Mouse (Mus musculus) hindbrain, embryonic 16.5 days (tissue): ENCODE data around the gene Chga. TPM values are rescaled to one million over a fixed set of nuclear protein-coding genes. Genes with fewer than 3 reads are reported as not detected.

Source experiments
- ATAC-seq: fragments of 200-750 bp; cut with Nextera tagmentation; 2 replicates; pipeline ENCODE4 v1.8.0; 2017; ENCODE audit warnings: moderate TSS enrichment, moderate library complexity
- H3K27ac ChIP-seq: fragments of 300-500 bp; sonication (generic); 2 replicates; pipeline ENCODE4 v1.5.1; 2014; ENCODE audit warnings: low read depth, mild to moderate bottlenecking, control low read depth, low read length, moderate library complexity
- H3K27me3 ChIP-seq: fragments of 300-500 bp; sonication (generic); replicated peaks from 2 replicates; pipeline ENCODE4 v1.6.1; 2014; ENCODE audit warnings: low read length; ENCODE audit not compliant: control insufficient read depth, insufficient read depth
- H3K36me3 ChIP-seq: fragments of 300-500 bp; sonication (generic); 2 replicates; pipeline ENCODE4 v1.6.1; 2014; ENCODE audit warnings: mild to moderate bottlenecking, low read length, moderate library complexity, mixed read lengths; ENCODE audit not compliant: control insufficient read depth, insufficient read depth
- H3K4me1 ChIP-seq: fragments of 300-500 bp; sonication (generic); 2 replicates; pipeline ENCODE4 v1.6.1; 2014; ENCODE audit warnings: low read depth, low read length; ENCODE audit not compliant: control insufficient read depth, insufficient read depth
- H3K4me2 ChIP-seq: fragments of 300-500 bp; sonication (generic); 2 replicates; pipeline ENCODE4 v1.6.1; 2014; ENCODE audit warnings: mild to moderate bottlenecking, low read length, control low read depth, moderate library complexity
- H3K4me3 ChIP-seq: fragments of 300-500 bp; sonication (generic); 2 replicates; pipeline ENCODE4 v1.5.1; 2014; ENCODE audit warnings: mild to moderate bottlenecking, low read length, control low read depth, moderate library complexity
- H3K9ac ChIP-seq: fragments of 300-500 bp; sonication (generic); 2 replicates; pipeline ENCODE4 v1.6.1; 2014; ENCODE audit warnings: low read depth, mild to moderate bottlenecking, control low read depth, low read length, moderate library complexity
- H3K9me3 ChIP-seq: fragments of 300-500 bp; sonication (generic); 2 replicates; pipeline ENCODE4 v1.6.1; 2014; ENCODE audit warnings: mild to moderate bottlenecking, low read length, moderate library complexity; ENCODE audit not compliant: control insufficient read depth
- WGBS: fragments of 180-500 bp; shearing (Covaris S2); extraction: QIAGEN DNeasy Blood & Tissue Kit; methylation state at CpG from one replicate; pipeline ENCODE4 v1.1.7; 2014; 5-methylcytosine and 5-hydroxymethylcytosine counted together
- polyA plus RNA-seq: library from polyadenylated mRNA; unstranded; fragments of >200 nt; fragmentation: Nextera tagmentation; extraction: Ambion mirVana; gene quantifications from 2 replicates; pipeline ENCODE4 v1.2.1, GENCODE M21; 2015

Chga gene
- polyA plus RNA-seq, 1 experiment from 2014 or later: 224 TPM

- H3K9me3 ChIP-seq: no peaks in the 10 kb centered on the region
- H3K4me1 ChIP-seq: no peaks in the 10 kb centered on the region
- 80% methylated on average over 3 of the region's 3 CpGs for WGBS
- no peak overlapping the region for H3K4me2 ChIP-seq
- peaks cover 4% of the 10 kb centered on the region; the same call in 1 of the 2 replicates for H3K36me3 ChIP-seq
- no peaks in the 10 kb centered on the region for H3K27me3 ChIP-seq
- ATAC-seq: peak; percentile 43; the same call in 1 of the 2 replicates
- H3K9ac ChIP-seq: no peak overlapping the region
- H3K27ac ChIP-seq: no peak overlapping the region
- no peak overlapping the region for H3K4me3 ChIP-seq
These were observed 30.6 kb downstream of the Chga start for GRCm38 (mm10) chr12:102585390-102585789.

- H3K4me3 ChIP-seq: no peak overlapping the region
- no peak overlapping the region for H3K9ac ChIP-seq
- no peak overlapping the region for H3K27ac ChIP-seq
- 73% methylated on average over 9 of the region's 9 CpGs for WGBS
- H3K4me1 ChIP-seq: no peaks in the 10 kb centered on the region
- no peaks in the 10 kb centered on the region for H3K27me3 ChIP-seq
- H3K36me3 ChIP-seq: peaks cover 4% of the 10 kb centered on the region; the same call in 1 of the 2 replicates
- no peaks in the 10 kb centered on the region for H3K9me3 ChIP-seq
- no peak overlapping the region for H3K4me2 ChIP-seq
- no peak for ATAC-seq
These were observed 31.6 kb downstream of the Chga start for GRCm38 (mm10) chr12:102586286-102586881.

GRCm38 (mm10) chr12:102587106-102587505 is 32.3 kb downstream of the Chga start:
- H3K36me3 ChIP-seq: peaks cover 4% of the 10 kb centered on the region; the same call in 1 of the 2 replicates
- no peak overlapping the region for H3K27ac ChIP-seq
- H3K4me2 ChIP-seq: no peak overlapping the region
- ATAC-seq: no peak
- no peak overlapping the region for H3K4me3 ChIP-seq
- no peaks in the 10 kb centered on the region for H3K27me3 ChIP-seq
- no peaks in the 10 kb centered on the region for H3K4me1 ChIP-seq
- WGBS: 91% methylated on average over 8 of the region's 8 CpGs
- H3K9me3 ChIP-seq: no peaks in the 10 kb centered on the region
- no peak overlapping the region for H3K9ac ChIP-seq

- Histone ChIP-seq H3K27ac (no peak overlapping the region), H3K9ac (no peak overlapping the region), H3K36me3 (no peaks in the 10 kb centered on the region), H3K27me3 (no peaks in the 10 kb centered on the region), H3K9me3 (no peaks in the 10 kb centered on the region), H3K4me1 (peaks cover 6% of the 10 kb centered on the region), H3K4me2 (no peak overlapping the region), H3K4me3 (no peak overlapping the region)
- WGBS: 89% methylated on average over 17 of the region's 17 CpGs
- no peak for ATAC-seq
These were observed 36.1 kb downstream of the Chga start for GRCm38 (mm10) chr12:102590711-102591360.

- H3K36me3 ChIP-seq: no peaks in the 10 kb centered on the region
- peaks cover 6% of the 10 kb centered on the region for H3K4me1 ChIP-seq
- ATAC-seq: peak; percentile 67
- H3K9ac ChIP-seq: no peak overlapping the region
- no peak overlapping the region for H3K4me2 ChIP-seq
- no peaks in the 10 kb centered on the region for H3K9me3 ChIP-seq
- H3K27me3 ChIP-seq: no peaks in the 10 kb centered on the region
- peak overlapping the region; percentile 6; the same call in 1 of the 2 replicates for H3K27ac ChIP-seq
- 49% methylated on average over 9 of the region's 9 CpGs for WGBS
- H3K4me3 ChIP-seq: no peak overlapping the region
These were observed 38.9 kb downstream of the Chga start for GRCm38 (mm10) chr12:102593699-102594098.

- WGBS: 77% methylated on average over 9 of the region's 9 CpGs
- Histone ChIP-seq H3K4me3 (no peak overlapping the region), H3K9me3 (no peaks in the 10 kb centered on the region), H3K36me3 (no peaks in the 10 kb centered on the region), H3K27ac (no peak overlapping the region), H3K27me3 (no peaks in the 10 kb centered on the region), H3K9ac (no peak overlapping the region), H3K4me2 (no peak overlapping the region), H3K4me1 (peaks cover 8% of the 10 kb centered on the region)
- no peak for ATAC-seq
These were observed 39.9 kb downstream of the Chga start for GRCm38 (mm10) chr12:102594627-102595026.

GRCm38 (mm10) chr12:102596410-102596809 is 41.6 kb downstream of the Chga start:
- H3K27me3 ChIP-seq: no peaks in the 10 kb centered on the region
- H3K9ac ChIP-seq: no peak overlapping the region
- H3K4me2 ChIP-seq: no peak overlapping the region
- no peak overlapping the region for H3K4me3 ChIP-seq
- no peak for ATAC-seq
- no peaks in the 10 kb centered on the region for H3K36me3 ChIP-seq
- no peak overlapping the region for H3K27ac ChIP-seq
- no peaks in the 10 kb centered on the region for H3K9me3 ChIP-seq
- peaks cover 13% of the 10 kb centered on the region for H3K4me1 ChIP-seq
- WGBS: 76% methylated on average over 7 of the region's 7 CpGs

GRCm38 (mm10) chr12:102597466-102597865 is 42.7 kb downstream of the Chga start:
- Histone ChIP-seq H3K9me3 (no peaks in the 10 kb centered on the region), H3K4me1 (peaks cover 20% of the 10 kb centered on the region), H3K36me3 (no peaks in the 10 kb centered on the region), H3K9ac (no peak overlapping the region), H3K4me3 (no peak overlapping the region), H3K4me2 (no peak overlapping the region), H3K27ac (no peak overlapping the region), H3K27me3 (no peaks in the 10 kb centered on the region)
- WGBS: 59% methylated on average over 4 of the region's 4 CpGs
- ATAC-seq: no peak

- WGBS: 98% methylated on average over 3 of the region's 3 CpGs
These were observed 43.8 kb downstream of the Chga start for GRCm38 (mm10) chr12:102598535-102598934.

More at GRCm38 (mm10) chr12:102598535-102598934, 43.8 kb downstream of the Chga start:
- H3K9ac ChIP-seq: no peak overlapping the region
- H3K4me2 ChIP-seq: no peak overlapping the region
- no peaks in the 10 kb centered on the region for H3K27me3 ChIP-seq
- H3K27ac ChIP-seq: no peak overlapping the region
- H3K9me3 ChIP-seq: no peaks in the 10 kb centered on the region
- H3K4me3 ChIP-seq: no peak overlapping the region
- peaks cover 21% of the 10 kb centered on the region for H3K4me1 ChIP-seq
- H3K36me3 ChIP-seq: no peaks in the 10 kb centered on the region
- no peak for ATAC-seq
